Mouse (Mus musculus) splenic B cell, adult 2 months (primary cell): ENCODE data around the gene Ccdc6.

Experiments
- DNase-seq: peaks from one replicate; pipeline ENCODE4 v3.0.0-alpha.2; 2011; ENCODE audit warnings: low read depth, low spot score
- H3K27me3 ChIP-seq: 2 replicates; pipeline ENCODE4 v1.6.1; 2012; ENCODE audit warnings: mild to moderate bottlenecking, low read length, moderate library complexity, mixed read lengths; ENCODE audit not compliant: control insufficient read depth, poor library complexity, insufficient read depth, severe bottlenecking
- H3K36me3 ChIP-seq: 2 replicates; pipeline ENCODE4 v1.6.1; 2012; ENCODE audit warnings: mild to moderate bottlenecking, low read length, moderate library complexity, mixed read lengths; ENCODE audit not compliant: control insufficient read depth, poor library complexity, insufficient read depth, severe bottlenecking

Gene Ccdc6

GRCm38 (mm10) chr10:70183210-70184080 lies 86.5 kb downstream of the Ccdc6 start:
- no peak for DNase-seq
- Histone ChIP-seq H3K27me3 (no peaks in the 10 kb centered on the region), H3K36me3 (peaks cover 6% of the 10 kb centered on the region)

DNA sequence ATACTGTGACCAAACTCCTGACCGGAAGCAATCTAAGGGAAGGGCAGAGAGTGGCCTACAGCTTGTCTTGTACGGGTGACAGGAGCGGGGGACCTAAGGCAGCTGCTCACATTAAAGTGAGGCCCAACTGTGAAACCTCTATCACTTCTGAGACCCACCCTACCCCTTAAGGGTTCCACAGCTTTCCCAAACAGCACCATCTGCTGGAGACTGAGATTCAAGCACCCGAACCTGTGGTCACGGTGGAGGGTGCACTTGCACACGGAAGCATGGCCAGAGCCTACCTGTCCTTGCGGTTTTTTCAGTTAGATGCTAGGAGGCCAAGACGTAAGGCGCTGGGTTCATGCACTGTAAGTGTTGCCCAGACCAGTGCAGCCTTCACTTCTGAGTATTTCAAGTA lies 89.2 kb downstream of the Ccdc6 start:
- Histone ChIP-seq H3K27me3 (no peaks in the 10 kb centered on the region), H3K36me3 (peaks cover 13% of the 10 kb centered on the region)
- DNase-seq: peak; percentile 39

- DNase-seq: no peak
- H3K36me3 ChIP-seq: peaks cover 13% of the 10 kb centered on the region
- H3K27me3 ChIP-seq: no peaks in the 10 kb centered on the region
Observed at GRCm38 (mm10) chr10:70186586-70186985, 89.7 kb downstream of the Ccdc6 start.

- Histone ChIP-seq H3K27me3 (no peaks in the 10 kb centered on the region), H3K36me3 (peaks cover 12% of the 10 kb centered on the region)
- DNase-seq: no peak
Observed at GRCm38 (mm10) chr10:70189864-70190263, 92.9 kb downstream of the Ccdc6 start.

GRCm38 (mm10) chr10:70194283-70194682 lies 97.4 kb downstream of the Ccdc6 start:
- no peaks in the 10 kb centered on the region for H3K27me3 ChIP-seq
- DNase-seq: no peak
- H3K36me3 ChIP-seq: peaks cover 2% of the 10 kb centered on the region; the same call in 1 of the 2 replicates

- no peaks in the 10 kb centered on the region for H3K36me3 ChIP-seq
- DNase-seq: peak; percentile 47
- no peaks in the 10 kb centered on the region for H3K27me3 ChIP-seq
Observed at GRCm38 (mm10) chr10:70195279-70195678, 98.4 kb downstream of the Ccdc6 start.

DNA sequence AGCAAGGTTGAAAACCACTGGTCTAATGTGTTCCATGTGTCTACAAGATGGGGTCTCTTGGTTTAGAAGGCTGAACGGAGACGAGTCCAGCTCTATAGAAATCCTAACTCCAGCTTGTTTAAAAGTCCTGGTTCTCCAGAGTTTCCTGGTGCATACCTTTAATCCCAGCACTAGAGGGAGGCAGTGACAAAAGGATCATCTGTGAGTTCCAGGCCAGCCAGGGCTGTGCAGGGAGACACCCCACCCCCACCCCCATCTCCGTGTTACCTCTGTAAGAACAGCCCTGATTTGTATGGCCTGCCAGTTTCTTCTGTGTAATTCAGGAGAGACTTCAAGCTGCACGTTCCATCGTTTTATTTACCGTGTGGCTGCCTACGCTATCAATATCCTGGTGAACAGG lies 98.9 kb downstream of the Ccdc6 start:
- no peak for DNase-seq
- Histone ChIP-seq H3K27me3 (no peaks in the 10 kb centered on the region), H3K36me3 (no peaks in the 10 kb centered on the region)

GRCm38 (mm10) chr10:70196666-70197065 lies 99.7 kb downstream of the Ccdc6 start:
- Histone ChIP-seq H3K36me3 (no peaks in the 10 kb centered on the region), H3K27me3 (no peaks in the 10 kb centered on the region)
- no peak for DNase-seq

DNA sequence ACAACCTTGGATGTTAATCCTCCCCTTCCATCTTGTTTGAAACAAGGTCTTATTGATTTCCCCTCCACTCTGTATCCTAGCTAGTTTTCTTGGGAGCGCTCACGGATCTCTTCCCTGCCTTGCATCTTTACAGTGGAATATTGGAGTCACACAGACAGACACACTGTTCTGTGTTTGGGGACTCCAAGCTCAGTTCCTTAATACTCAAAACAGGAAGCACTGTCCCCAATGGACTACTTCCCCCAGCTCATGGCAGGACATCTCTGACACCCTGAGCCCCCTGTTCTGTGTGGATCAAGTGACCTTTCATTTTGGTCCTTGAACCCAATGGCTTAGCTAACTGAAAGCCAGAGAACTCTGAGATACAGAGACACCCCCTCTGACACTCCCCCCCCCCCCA lies 100.7 kb downstream of the Ccdc6 start:
- DNase-seq: no peak

GRCm38 (mm10) chr10:70198012-70198411 lies 101.1 kb downstream of the Ccdc6 start:
- H3K27me3 ChIP-seq: no peaks in the 10 kb centered on the region
- H3K36me3 ChIP-seq: no peaks in the 10 kb centered on the region
- DNase-seq: no peak

More for the DNA sequence above, 100.7 kb downstream of the Ccdc6 start:
- no peaks in the 10 kb centered on the region for H3K27me3 ChIP-seq
- H3K36me3 ChIP-seq: no peaks in the 10 kb centered on the region

- no peaks in the 10 kb centered on the region for H3K36me3 ChIP-seq
- no peak for DNase-seq
- no peaks in the 10 kb centered on the region for H3K27me3 ChIP-seq
Observed at GRCm38 (mm10) chr10:70198951-70199463, 102.1 kb downstream of the Ccdc6 start.

DNA sequence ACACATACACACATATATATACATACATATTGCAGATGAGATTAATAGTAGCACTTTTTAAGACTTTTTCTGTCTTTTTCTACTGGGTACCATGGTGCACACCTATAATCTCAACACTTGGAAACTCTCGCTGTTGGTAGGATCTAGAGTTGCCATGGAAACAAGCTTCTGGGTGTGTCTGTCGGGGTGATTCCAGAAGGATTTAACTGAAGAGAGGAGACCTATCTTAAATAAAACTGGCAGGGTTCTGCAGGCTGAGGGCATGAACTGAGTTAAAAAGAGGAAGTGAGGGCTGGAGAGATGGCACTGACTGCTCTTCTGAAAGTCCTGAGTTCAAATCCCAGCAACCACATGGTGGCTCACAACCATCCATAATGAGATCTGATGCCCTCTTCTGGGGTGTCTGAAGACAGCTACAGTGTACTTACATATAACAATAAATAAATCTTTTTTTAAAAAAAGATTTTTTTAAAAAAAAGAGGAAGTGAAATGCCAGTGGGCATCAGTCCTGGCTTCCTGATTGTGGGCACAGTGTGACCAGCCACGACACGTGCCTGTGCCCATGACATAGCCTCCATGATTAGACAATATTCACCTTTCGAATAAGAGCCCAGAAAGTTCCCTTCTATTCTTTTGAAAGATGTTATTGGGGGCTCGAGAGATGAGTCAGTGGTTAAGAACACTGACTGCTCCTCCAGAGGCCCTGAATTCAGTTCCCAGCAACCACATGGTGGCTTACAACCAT lies 102.7 kb downstream of the Ccdc6 start:
- peak; percentile 57 for DNase-seq
- no peaks in the 10 kb centered on the region for H3K27me3 ChIP-seq

GRCm38 (mm10) chr10:70200889-70201500 lies 104.1 kb downstream of the Ccdc6 start:
- Histone ChIP-seq H3K27me3 (no peaks in the 10 kb centered on the region), H3K36me3 (no peaks in the 10 kb centered on the region)
- peak; percentile 28 for DNase-seq

More for the DNA sequence above, 102.7 kb downstream of the Ccdc6 start:
- H3K36me3 ChIP-seq: no peaks in the 10 kb centered on the region

- no peaks in the 10 kb centered on the region; the same call in 1 of the 2 replicates for H3K27me3 ChIP-seq
- H3K36me3 ChIP-seq: no peaks in the 10 kb centered on the region
- no peak for DNase-seq
Observed at GRCm38 (mm10) chr10:70204505-70205399, 107.8 kb downstream of the Ccdc6 start, which contains the start of gene Mrln. Gene Mrln (plus strand): TSS chr10:70204664.
